19 mouse cellular contexts compared by ENCODE assay signal in the genomic region with DNA sequence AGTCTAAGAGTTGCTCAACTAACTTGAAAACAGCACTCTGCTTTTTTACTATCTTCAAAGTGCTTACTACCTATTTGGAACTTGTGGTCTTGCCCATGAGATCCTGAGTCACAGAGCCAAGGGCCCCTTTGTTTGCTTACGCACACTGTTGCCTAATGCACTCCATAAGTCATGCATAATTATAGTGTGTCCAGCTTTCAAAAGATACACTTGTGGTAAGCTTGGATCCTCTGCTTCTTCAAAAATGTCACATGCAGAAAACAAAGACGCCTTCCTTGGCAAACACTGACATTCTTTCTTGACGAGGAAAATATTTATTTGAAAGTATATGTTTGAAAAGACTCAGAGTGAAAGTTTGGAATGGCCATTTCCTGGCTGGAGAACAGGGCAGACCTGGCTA.
"Had no signal": no experiment of that assay in that cellular context is flagged by ENCODE, and none has a peak within 500 bp of the region (broad histone marks: within the 10 kb centered on the region; RNA-seq: fewer than 3 reads in every experiment).

No protein-coding gene starts in this region.

- H3K27ac ChIP-seq: kidney, postnatal 0 days; layer of hippocampus, adult 2 months; left cerebral cortex, adult 2 months; liver, embryonic 13.5 days; lung, embryonic 15.5 days; neural tube, embryonic 12.5 days; neural tube, embryonic 15.5 days; stomach, postnatal 0 days had no signal

- H3K4me3 ChIP-seq: layer of hippocampus, adult 2 months; left cerebral cortex, adult 2 months; liver, embryonic 13.5 days; lung, embryonic 15.5 days; neural tube, embryonic 12.5 days; neural tube, embryonic 15.5 days had no signal

- H3K27me3 ChIP-seq: liver, embryonic 13.5 days; lung, embryonic 15.5 days; neural tube, embryonic 12.5 days; neural tube, embryonic 15.5 days had no signal

- H3K9me3 ChIP-seq: liver, embryonic 13.5 days; lung, embryonic 15.5 days; neural tube, embryonic 12.5 days; neural tube, embryonic 15.5 days had no signal

- DNase-seq: kidney, postnatal 25 days; layer of hippocampus, adult 9-11 months; layer of hippocampus, postnatal 36 days; liver, embryonic 13.5 days; midbrain, embryonic 14.5 days; right cerebral cortex, adult 18-20 months; right cerebral cortex, postnatal 14 days; right cerebral cortex, postnatal 4 days; thymus, adult 2 months; thymus, postnatal 25 days had no signal

- H3K4me2 ChIP-seq: liver, embryonic 13.5 days; lung, embryonic 15.5 days; midbrain, embryonic 11.5 days; neural tube, embryonic 12.5 days; neural tube, embryonic 15.5 days had no signal

- H3K9ac ChIP-seq: liver, embryonic 13.5 days; lung, embryonic 15.5 days; neural tube, embryonic 12.5 days; neural tube, embryonic 15.5 days had no signal

- ATAC-seq: intestine, postnatal 0 days had no signal

- H3K4me1 ChIP-seq: liver, embryonic 13.5 days; lung, embryonic 15.5 days; neural tube, embryonic 12.5 days; neural tube, embryonic 15.5 days had no signal

- H3K36me3 ChIP-seq: liver, embryonic 13.5 days; lung, embryonic 15.5 days; neural tube, embryonic 12.5 days; neural tube, embryonic 15.5 days had no signal
